Mouse (Mus musculus) splenic B cell, adult 2 months (primary cell): Measurements from ENCODE around the gene Sema3a.

Experiments
- DNase-seq: peaks from one replicate; pipeline ENCODE4 v3.0.0-alpha.2; 2011; ENCODE audit warnings: low read depth, low spot score
- H3K27me3 ChIP-seq: 2 replicates; pipeline ENCODE4 v1.6.1; 2012; ENCODE audit warnings: mild to moderate bottlenecking, low read length, moderate library complexity, mixed read lengths; ENCODE audit not compliant: control insufficient read depth, poor library complexity, insufficient read depth, severe bottlenecking
- H3K36me3 ChIP-seq: 2 replicates; pipeline ENCODE4 v1.6.1; 2012; ENCODE audit warnings: mild to moderate bottlenecking, low read length, moderate library complexity, mixed read lengths; ENCODE audit not compliant: control insufficient read depth, poor library complexity, insufficient read depth, severe bottlenecking

Sema3a gene

GRCm38 (mm10) chr5:13255353-13255752 is 130.1 kb downstream of the Sema3a start:
- no peaks in the 10 kb centered on the region for H3K27me3 ChIP-seq
- DNase-seq: no peak
- H3K36me3 ChIP-seq: no peaks in the 10 kb centered on the region

GRCm38 (mm10) chr5:13256321-13256720 is 131.1 kb downstream of the Sema3a start:
- Histone ChIP-seq H3K27me3 (no peaks in the 10 kb centered on the region), H3K36me3 (no peaks in the 10 kb centered on the region)
- no peak for DNase-seq

- DNase-seq: no peak
- H3K36me3 ChIP-seq: no peaks in the 10 kb centered on the region
- no peaks in the 10 kb centered on the region for H3K27me3 ChIP-seq
Measured at GRCm38 (mm10) chr5:13263087-13263486, 137.9 kb downstream of the Sema3a start.

GRCm38 (mm10) chr5:13263539-13263938 is 138.3 kb downstream of the Sema3a start:
- DNase-seq: no peak
- Histone ChIP-seq H3K36me3 (no peaks in the 10 kb centered on the region), H3K27me3 (no peaks in the 10 kb centered on the region)

- Histone ChIP-seq H3K27me3 (no peaks in the 10 kb centered on the region), H3K36me3 (no peaks in the 10 kb centered on the region)
- no peak for DNase-seq
Measured at GRCm38 (mm10) chr5:13312667-13313066, 187.5 kb downstream of the Sema3a start.

- DNase-seq: no peak
- no peaks in the 10 kb centered on the region for H3K36me3 ChIP-seq
- no peaks in the 10 kb centered on the region for H3K27me3 ChIP-seq
Measured at GRCm38 (mm10) chr5:13313977-13314376, 188.8 kb downstream of the Sema3a start.

GRCm38 (mm10) chr5:13318728-13319429 is 193.7 kb downstream of the Sema3a start:
- Histone ChIP-seq H3K36me3 (no peaks in the 10 kb centered on the region), H3K27me3 (no peaks in the 10 kb centered on the region)
- no peak for DNase-seq

- Histone ChIP-seq H3K27me3 (no peaks in the 10 kb centered on the region), H3K36me3 (no peaks in the 10 kb centered on the region)
- DNase-seq: no peak
Measured at GRCm38 (mm10) chr5:13320138-13320537, 194.9 kb downstream of the Sema3a start.

GRCm38 (mm10) chr5:13327281-13327680 is 202.1 kb downstream of the Sema3a start:
- DNase-seq: no peak
- no peaks in the 10 kb centered on the region for H3K36me3 ChIP-seq
- no peaks in the 10 kb centered on the region for H3K27me3 ChIP-seq

GRCm38 (mm10) chr5:13331412-13331811 is 206.2 kb downstream of the Sema3a start:
- Histone ChIP-seq H3K27me3 (no peaks in the 10 kb centered on the region), H3K36me3 (no peaks in the 10 kb centered on the region)
- no peak for DNase-seq

GRCm38 (mm10) chr5:13337665-13338064 is 212.5 kb downstream of the Sema3a start:
- Histone ChIP-seq H3K27me3 (no peaks in the 10 kb centered on the region), H3K36me3 (no peaks in the 10 kb centered on the region)
- no peak for DNase-seq

GRCm38 (mm10) chr5:13347068-13347467 is 221.9 kb downstream of the Sema3a start:
- Histone ChIP-seq H3K36me3 (no peaks in the 10 kb centered on the region), H3K27me3 (no peaks in the 10 kb centered on the region)
- no peak for DNase-seq

GRCm38 (mm10) chr5:13351611-13352010 is 226.4 kb downstream of the Sema3a start:
- no peaks in the 10 kb centered on the region for H3K36me3 ChIP-seq
- no peaks in the 10 kb centered on the region for H3K27me3 ChIP-seq
- DNase-seq: no peak

GRCm38 (mm10) chr5:13352995-13353394 is 227.8 kb downstream of the Sema3a start:
- Histone ChIP-seq H3K36me3 (no peaks in the 10 kb centered on the region), H3K27me3 (no peaks in the 10 kb centered on the region)
- no peak for DNase-seq

GRCm38 (mm10) chr5:13353539-13353938 is 228.3 kb downstream of the Sema3a start:
- no peak for DNase-seq

GRCm38 (mm10) chr5:13354913-13355312 is 229.7 kb downstream of the Sema3a start:
- no peaks in the 10 kb centered on the region for H3K36me3 ChIP-seq
- H3K27me3 ChIP-seq: no peaks in the 10 kb centered on the region
- DNase-seq: no peak

More at GRCm38 (mm10) chr5:13353539-13353938, 228.3 kb downstream of the Sema3a start:
- no peaks in the 10 kb centered on the region for H3K36me3 ChIP-seq
- H3K27me3 ChIP-seq: no peaks in the 10 kb centered on the region
